Mouse (Mus musculus): ENCODE data around the gene Uvssa. TPM values are rescaled to one million over a fixed set of nuclear protein-coding genes. Genes with fewer than 3 reads are reported as not detected.

Gene Uvssa
- polyA plus RNA-seq, 1 experiment from 2014 or later = 9.0 TPM

- peaks cover 100% of the 10 kb centered on the region for H3K27me3 ChIP-seq
- no peak for ATAC-seq (ENCODE audit: low FRiP score)
These were observed 55.1 kb downstream of the Uvssa start, which contains the start of gene Nkx1-1 for GRCm38 (mm10) chr5:33433201-33434138. Gene Nkx1-1, minus strand, starts transcription at chr5:33433976.

GRCm38 (mm10) chr5:33434141-33434780, 55.9 kb downstream of the Uvssa start:
- Histone ChIP-seq H3K4me1 (peaks cover 52% of the 10 kb centered on the region), H3K27me3 (peaks cover 100% of the 10 kb centered on the region), H3K9me3 (no peaks in the 10 kb centered on the region), H3K27ac (no peak overlapping the region), H3K4me3 (replicated peaks) (peak overlapping the region; percentile 25), H3K4me2 (peak overlapping the region; percentile 45), H3K9ac (no peak overlapping the region), H3K36me3 (replicated peaks) (no peaks in the 10 kb centered on the region)
- peak; percentile 49; the same call in 1 of the 2 replicates for ATAC-seq (ENCODE audit: low FRiP score)
- under 1% methylated on average over 59 of the region's 60 CpGs for WGBS

More at GRCm38 (mm10) chr5:33433201-33434138, 55.1 kb downstream of the Uvssa start, which contains the start of gene Nkx1-1:
- H3K4me2 ChIP-seq = peak within 1 kb of the TSS; percentile 45
- under 1% methylated on average over 90 of the region's 90 CpGs for WGBS
- peaks cover 52% of the 10 kb centered on the region for H3K4me1 ChIP-seq
- no peak within 1 kb of the TSS for H3K27ac ChIP-seq
- no peaks in the 10 kb centered on the region for H3K36me3 ChIP-seq (replicated peaks)
- H3K9ac ChIP-seq = no peak within 1 kb of the TSS
- H3K9me3 ChIP-seq = no peaks in the 10 kb centered on the region
- peak within 1 kb of the TSS; percentile 25 for H3K4me3 ChIP-seq (replicated peaks)

GRCm38 (mm10) chr5:33435151-33435550, 56.8 kb downstream of the Uvssa start:
- no peak for ATAC-seq (ENCODE audit: low FRiP score)
- WGBS = under 1% methylated on average over 26 of the region's 26 CpGs
- Histone ChIP-seq H3K9me3 (no peaks in the 10 kb centered on the region), H3K4me1 (peaks cover 52% of the 10 kb centered on the region), H3K36me3 (replicated peaks) (no peaks in the 10 kb centered on the region), H3K4me3 (replicated peaks) (no peak overlapping the region), H3K4me2 (no peak overlapping the region), H3K9ac (no peak overlapping the region), H3K27ac (no peak overlapping the region), H3K27me3 (peaks cover 100% of the 10 kb centered on the region)

GRCm38 (mm10) chr5:33435941-33436340, 57.6 kb downstream of the Uvssa start:
- no peak for ATAC-seq (ENCODE audit: low FRiP score)
- Histone ChIP-seq H3K9me3 (no peaks in the 10 kb centered on the region), H3K4me3 (replicated peaks) (no peak overlapping the region), H3K27ac (no peak overlapping the region), H3K4me1 (peaks cover 46% of the 10 kb centered on the region), H3K36me3 (replicated peaks) (no peaks in the 10 kb centered on the region), H3K4me2 (no peak overlapping the region), H3K27me3 (peaks cover 100% of the 10 kb centered on the region), H3K9ac (no peak overlapping the region)
- WGBS = 0% methylated on average over 4 of the region's 4 CpGs

- H3K36me3 ChIP-seq (replicated peaks) = no peaks in the 10 kb centered on the region
- no peak overlapping the region for H3K9ac ChIP-seq
- H3K9me3 ChIP-seq = no peaks in the 10 kb centered on the region
- peaks cover 33% of the 10 kb centered on the region for H3K4me1 ChIP-seq
- H3K27me3 ChIP-seq = peaks cover 100% of the 10 kb centered on the region
- no peak overlapping the region for H3K4me3 ChIP-seq (replicated peaks)
- no peak overlapping the region for H3K4me2 ChIP-seq
- no peak overlapping the region for H3K27ac ChIP-seq
- 3% methylated on average over 23 of the region's 23 CpGs for WGBS
- no peak for ATAC-seq (ENCODE audit: low FRiP score)
These were observed 59.9 kb downstream of the Uvssa start for GRCm38 (mm10) chr5:33438214-33438613.

- Histone ChIP-seq H3K9me3 (no peaks in the 10 kb centered on the region), H3K4me2 (peak overlapping the region; percentile 61), H3K36me3 (replicated peaks) (no peaks in the 10 kb centered on the region), H3K4me3 (replicated peaks) (peak overlapping the region; percentile 36), H3K27me3 (peaks cover 84% of the 10 kb centered on the region), H3K9ac (peak overlapping the region; percentile 45), H3K4me1 (peaks cover 15% of the 10 kb centered on the region), H3K27ac (no peak overlapping the region)
- 0 out of 2 replicates have a peak, but pooled peaks have one; percentile 30 for ATAC-seq (ENCODE audit: low FRiP score)
- 4% methylated on average over 56 of the region's 56 CpGs for WGBS
These were observed 64.8 kb downstream of the Uvssa start for GRCm38 (mm10) chr5:33442927-33443710.

GRCm38 (mm10) chr5:33443794-33444193, 65.4 kb downstream of the Uvssa start:
- Histone ChIP-seq H3K27me3 (peaks cover 80% of the 10 kb centered on the region), H3K9me3 (no peaks in the 10 kb centered on the region), H3K4me2 (no peak overlapping the region), H3K9ac (no peak overlapping the region), H3K36me3 (replicated peaks) (no peaks in the 10 kb centered on the region), H3K4me1 (peaks cover 12% of the 10 kb centered on the region), H3K27ac (no peak overlapping the region), H3K4me3 (replicated peaks) (no peak overlapping the region)
- 47% methylated on average over 9 of the region's 9 CpGs for WGBS
- ATAC-seq (ENCODE audit: low FRiP score) = 0 out of 2 replicates have a peak, but pooled peaks have one; percentile 17

GRCm38 (mm10) chr5:33455737-33456136, 77.4 kb downstream of the Uvssa start:
- no peaks in the 10 kb centered on the region for H3K36me3 ChIP-seq (replicated peaks)
- no peak overlapping the region for H3K9ac ChIP-seq
- H3K27ac ChIP-seq = no peak overlapping the region
- H3K9me3 ChIP-seq = no peaks in the 10 kb centered on the region
- no peak overlapping the region for H3K4me3 ChIP-seq (replicated peaks)
- peaks cover 81% of the 10 kb centered on the region for H3K27me3 ChIP-seq
- ATAC-seq (ENCODE audit: low FRiP score) = no peak
- 74% methylated on average over 8 of the region's 8 CpGs for WGBS
- no peak overlapping the region for H3K4me2 ChIP-seq
- peaks cover 8% of the 10 kb centered on the region; the same call in 1 of the 2 replicates for H3K4me1 ChIP-seq

- Histone ChIP-seq H3K36me3 (replicated peaks) (no peaks in the 10 kb centered on the region), H3K9me3 (no peaks in the 10 kb centered on the region), H3K9ac (no peak overlapping the region), H3K27ac (no peak overlapping the region), H3K4me3 (replicated peaks) (no peak overlapping the region), H3K4me1 (peaks cover 8% of the 10 kb centered on the region; the same call in 1 of the 2 replicates), H3K4me2 (no peak overlapping the region), H3K27me3 (peaks cover 89% of the 10 kb centered on the region)
- ATAC-seq (ENCODE audit: low FRiP score) = no peak
- 52% methylated on average over 3 of the region's 3 CpGs for WGBS
These were observed 79.8 kb downstream of the Uvssa start for GRCm38 (mm10) chr5:33458132-33458622.

GRCm38 (mm10) chr5:33459111-33459510, 80.8 kb downstream of the Uvssa start:
- no peak for ATAC-seq (ENCODE audit: low FRiP score)
- H3K27ac ChIP-seq = no peak overlapping the region
- H3K4me3 ChIP-seq (replicated peaks) = no peak overlapping the region
- H3K36me3 ChIP-seq (replicated peaks) = no peaks in the 10 kb centered on the region
- H3K4me1 ChIP-seq = peaks cover 11% of the 10 kb centered on the region
- H3K9me3 ChIP-seq = no peaks in the 10 kb centered on the region
- H3K4me2 ChIP-seq = no peak overlapping the region
- H3K27me3 ChIP-seq = peaks cover 89% of the 10 kb centered on the region
- no peak overlapping the region for H3K9ac ChIP-seq
- 75% methylated on average over 2 of the region's 2 CpGs for WGBS

- Histone ChIP-seq H3K4me3 (replicated peaks) (no peak overlapping the region), H3K9me3 (no peaks in the 10 kb centered on the region), H3K4me2 (no peak overlapping the region), H3K36me3 (replicated peaks) (no peaks in the 10 kb centered on the region), H3K9ac (no peak overlapping the region), H3K27ac (no peak overlapping the region), H3K4me1 (peaks cover 25% of the 10 kb centered on the region), H3K27me3 (peaks cover 85% of the 10 kb centered on the region)
- ATAC-seq (ENCODE audit: low FRiP score) = no peak
- 66% methylated on average over 7 of the region's 7 CpGs for WGBS
These were observed 86.0 kb downstream of the Uvssa start for GRCm38 (mm10) chr5:33464390-33464789.
